Mouse (Mus musculus) thymus, adult 2 months (tissue): ENCODE results near the gene Zfp142. TPM values are rescaled to one million over a fixed set of nuclear protein-coding genes. Genes with fewer than 3 reads are reported as not detected.

Source experiments
- DNase-seq: peaks from one replicate; pipeline ENCODE4 v3.0.0; 2021
- H3K27ac ChIP-seq: fragments of 200-500 bp; 2 replicates; pipeline ENCODE4 v1.5.1; 2012; ENCODE audit warnings: low read length, control low read depth; ENCODE audit not compliant: control insufficient read depth, insufficient read depth
- H3K27me3 ChIP-seq: fragments of 200-500 bp; 2 replicates; pipeline ENCODE4 v1.6.1; 2012; ENCODE audit warnings: mild to moderate bottlenecking, low read length, moderate library complexity, mixed read lengths; ENCODE audit not compliant: control insufficient read depth, insufficient read depth
- H3K36me3 ChIP-seq: fragments of 200-500 bp; 2 replicates; pipeline ENCODE4 v1.6.1; 2012; ENCODE audit warnings: mild to moderate bottlenecking, low read length, moderate library complexity; ENCODE audit not compliant: control insufficient read depth, insufficient read depth
- H3K4me1 ChIP-seq: fragments of 200-500 bp; replicated peaks from 2 replicates; pipeline ENCODE4 v1.6.1; 2012; ENCODE audit warnings: low read length; ENCODE audit not compliant: control insufficient read depth, insufficient read depth
- H3K4me3 ChIP-seq: fragments of 200-500 bp; 2 replicates; pipeline ENCODE4 v1.5.1; 2012; ENCODE audit warnings: mild to moderate bottlenecking, low read length, control low read depth, moderate library complexity; ENCODE audit not compliant: control insufficient read depth, insufficient read depth
- CTCF ChIP-seq: fragments of 200-500 bp; IDR thresholded peaks from 2 replicates; pipeline ENCODE4 v1.5.1; 2012; ENCODE audit warnings: mild to moderate bottlenecking, control low read depth, low read length, moderate library complexity, borderline replicate concordance; ENCODE audit not compliant: control insufficient read depth, poor library complexity, insufficient read depth; ENCODE audit errors: extremely low read depth
- POLR2A ChIP-seq: fragments of 200-500 bp; IDR thresholded peaks from 2 replicates; pipeline ENCODE4 v1.6.1; 2012; ENCODE audit warnings: mild to moderate bottlenecking, low read length, control low read depth, moderate library complexity; ENCODE audit not compliant: control insufficient read depth, poor library complexity, insufficient read depth; ENCODE audit errors: extremely low read depth
- WGBS: fragments of 180-500 bp; shearing (Covaris S2); methylation state at CpG from one replicate; pipeline ENCODE4 v1.1.7; 2018; 5-methylcytosine and 5-hydroxymethylcytosine counted together
- polyA plus RNA-seq: library from polyadenylated mRNA; depleted of rRNA; stranded (reverse); fragments of >200 nt; gene quantifications from 2 replicates; pipeline ENCODE4 v1.2.3, GENCODE M21; 2012

The Zfp142 gene
- polyA plus RNA-seq, 1 experiment: 28.4 TPM

- Histone ChIP-seq H3K4me3 (no peak overlapping the region), H3K36me3 (peaks cover 71% of the 10 kb centered on the region), H3K27ac (no peak overlapping the region), H3K27me3 (no peaks in the 10 kb centered on the region), H3K4me1 (no peaks in the 10 kb centered on the region)
- WGBS: 96% methylated on average over 29 of the region's 29 CpGs
- TF ChIP-seq CTCF: no peak
- no peak for TF ChIP-seq POLR2A
- no peak for DNase-seq
Measured at GRCm38 (mm10) chr1:74569739-74570719, 18.0 kb downstream of the Zfp142 start.

- Histone ChIP-seq H3K36me3 (peaks cover 49% of the 10 kb centered on the region), H3K4me3 (no peak overlapping the region), H3K27ac (no peak overlapping the region), H3K27me3 (no peaks in the 10 kb centered on the region), H3K4me1 (no peaks in the 10 kb centered on the region)
- WGBS: 82% methylated on average over 6 of the region's 6 CpGs
- DNase-seq: no peak
- TF ChIP-seq CTCF: no peak
- no peak for TF ChIP-seq POLR2A
Measured at GRCm38 (mm10) chr1:74565834-74566233, 22.2 kb downstream of the Zfp142 start.

- no peak for TF ChIP-seq CTCF
- TF ChIP-seq POLR2A: no peak
- WGBS: 86% methylated on average over 5 of the region's 5 CpGs
Measured at GRCm38 (mm10) chr1:74559061-74559460, 29.0 kb downstream of the Zfp142 start.

GRCm38 (mm10) chr1:74544184-74544583 lies 43.9 kb downstream of the Zfp142 start, which contains the start of gene Usp37:
TSS of gene Usp37 (minus strand) at chr1:74544284.
- 93% methylated on average over 4 of the region's 4 CpGs for WGBS
- no peaks in the 10 kb centered on the region for H3K27me3 ChIP-seq
- TF ChIP-seq CTCF: no peak
- no peak for TF ChIP-seq POLR2A
- H3K4me3 ChIP-seq: no peak within 1 kb of the TSS
- H3K4me1 ChIP-seq: no peaks in the 10 kb centered on the region
- no peak for DNase-seq
- no peaks in the 10 kb centered on the region for H3K36me3 ChIP-seq
- H3K27ac ChIP-seq: no peak within 1 kb of the TSS

More at GRCm38 (mm10) chr1:74559061-74559460, 29.0 kb downstream of the Zfp142 start:
- Histone ChIP-seq H3K36me3 (no peaks in the 10 kb centered on the region), H3K4me1 (no peaks in the 10 kb centered on the region), H3K27ac (no peak overlapping the region), H3K27me3 (no peaks in the 10 kb centered on the region), H3K4me3 (no peak overlapping the region)
- DNase-seq: no peak

- 34% methylated on average over 6 of the region's 6 CpGs for WGBS
- Histone ChIP-seq H3K4me3 (no peak within 1 kb of the TSS), H3K27me3 (no peaks in the 10 kb centered on the region), H3K36me3 (no peaks in the 10 kb centered on the region), H3K4me1 (no peaks in the 10 kb centered on the region), H3K27ac (no peak within 1 kb of the TSS)
- TF ChIP-seq POLR2A (no peak), CTCF (no peak)
- DNase-seq: no peak
Measured at GRCm38 (mm10) chr1:74542451-74542961, 45.5 kb downstream of the Zfp142 start, which contains the start of gene Plcd4. TSS of gene Plcd4 (plus strand) at chr1:74542888.

GRCm38 (mm10) chr1:74538650-74539049 lies 49.4 kb downstream of the Zfp142 start:
- no peak for DNase-seq
- TF ChIP-seq POLR2A (no peak), CTCF (no peak)
- H3K4me1 ChIP-seq: no peaks in the 10 kb centered on the region
- H3K4me3 ChIP-seq: no peak overlapping the region
- no peaks in the 10 kb centered on the region for H3K27me3 ChIP-seq
- H3K27ac ChIP-seq: no peak overlapping the region
- H3K36me3 ChIP-seq: no peaks in the 10 kb centered on the region
